Mouse (Mus musculus) c-Kit-positive CD71-positive TER-119-negative erythroid progenitor cells, embryonic 14.5 days (primary cell): Measurements from ENCODE around the gene 1600014C10Rik.

Experiments used
- DNase-seq: peaks from one replicate; pipeline ENCODE4 v3.0.0-alpha.2; 2013; ENCODE audit warnings: low read depth

Gene 1600014C10Rik

DNA sequence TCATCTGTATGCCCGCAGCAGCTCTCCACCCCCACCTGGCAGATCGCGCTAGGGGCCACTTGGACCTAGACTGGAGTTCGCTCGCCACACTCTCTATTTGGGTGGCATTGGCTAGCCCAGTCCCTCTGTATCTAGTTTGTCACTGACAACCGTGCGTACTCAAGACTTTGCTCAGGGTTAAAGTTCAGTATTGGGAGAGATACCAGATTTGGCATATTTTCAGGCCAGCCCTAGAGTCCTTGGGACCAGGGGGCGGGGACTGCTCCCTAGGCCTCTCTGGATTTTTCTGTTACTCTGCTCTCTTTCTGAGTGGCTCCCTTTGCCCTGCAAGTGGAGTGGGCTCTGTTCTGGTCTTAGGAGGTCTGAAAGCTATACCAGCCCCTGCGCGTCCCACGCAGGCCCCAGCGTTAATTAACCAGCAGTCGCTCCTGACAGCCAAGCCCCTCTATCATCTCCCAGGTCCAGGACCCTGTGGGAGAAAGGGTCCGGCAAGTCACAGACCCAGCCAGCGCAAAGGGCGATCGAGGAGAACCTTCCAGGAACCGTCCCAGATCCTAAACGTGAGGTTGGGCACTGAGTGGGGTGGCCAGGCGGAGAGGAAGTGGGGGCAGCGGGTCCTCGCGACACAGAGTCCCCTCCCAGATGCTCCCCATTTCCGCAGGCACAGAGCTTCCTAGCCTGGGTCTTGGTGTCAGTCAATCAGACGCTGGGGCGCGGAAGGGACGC is at the start of gene 1600014C10Rik:
Gene 1600014C10Rik, plus strand, starts transcription at position 256 of the 726 bp plus-strand sequence.
- DNase-seq: peak; percentile 53

DNA sequence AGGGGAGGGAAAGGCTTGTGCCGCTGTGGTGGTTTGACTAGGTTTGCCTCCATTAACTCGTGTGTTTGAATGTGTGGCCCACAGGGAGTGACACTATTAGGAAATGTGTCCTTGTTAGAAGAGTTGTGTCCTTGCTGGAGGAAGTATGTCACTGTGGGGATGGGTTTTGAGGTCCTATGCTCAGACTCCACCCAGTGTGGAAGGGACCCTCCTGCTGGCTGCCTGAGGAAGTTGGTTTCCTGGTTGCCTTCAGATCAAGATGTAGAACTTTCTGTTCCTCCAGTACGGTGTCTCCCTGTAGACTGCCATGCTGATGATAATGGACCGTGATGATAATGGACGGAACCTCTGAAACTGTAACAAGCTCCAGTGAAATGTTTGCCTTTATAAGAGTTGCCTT is 48.5 kb upstream of the 1600014C10Rik start:
- no peak for DNase-seq

DNA sequence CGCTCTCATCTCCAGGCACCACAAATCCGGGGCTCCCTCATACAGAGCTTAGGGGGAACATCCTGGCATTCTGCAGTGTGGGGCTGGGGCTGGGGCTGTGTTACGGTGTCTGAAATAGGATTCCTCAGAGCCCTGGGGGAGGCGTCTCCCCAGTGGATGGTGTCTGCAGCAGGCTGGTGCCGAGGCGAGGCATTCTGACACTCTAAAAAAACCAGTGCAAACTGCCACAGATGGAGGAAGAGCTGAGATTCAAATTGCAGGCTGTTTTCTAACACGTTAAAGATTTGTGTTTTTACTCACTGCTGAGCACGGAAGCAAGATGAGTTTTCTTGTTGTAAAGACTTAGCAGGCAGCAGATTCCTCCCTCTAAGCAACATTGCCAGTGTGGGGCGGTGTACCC is 42.7 kb upstream of the 1600014C10Rik start:
- no peak for DNase-seq

DNA sequence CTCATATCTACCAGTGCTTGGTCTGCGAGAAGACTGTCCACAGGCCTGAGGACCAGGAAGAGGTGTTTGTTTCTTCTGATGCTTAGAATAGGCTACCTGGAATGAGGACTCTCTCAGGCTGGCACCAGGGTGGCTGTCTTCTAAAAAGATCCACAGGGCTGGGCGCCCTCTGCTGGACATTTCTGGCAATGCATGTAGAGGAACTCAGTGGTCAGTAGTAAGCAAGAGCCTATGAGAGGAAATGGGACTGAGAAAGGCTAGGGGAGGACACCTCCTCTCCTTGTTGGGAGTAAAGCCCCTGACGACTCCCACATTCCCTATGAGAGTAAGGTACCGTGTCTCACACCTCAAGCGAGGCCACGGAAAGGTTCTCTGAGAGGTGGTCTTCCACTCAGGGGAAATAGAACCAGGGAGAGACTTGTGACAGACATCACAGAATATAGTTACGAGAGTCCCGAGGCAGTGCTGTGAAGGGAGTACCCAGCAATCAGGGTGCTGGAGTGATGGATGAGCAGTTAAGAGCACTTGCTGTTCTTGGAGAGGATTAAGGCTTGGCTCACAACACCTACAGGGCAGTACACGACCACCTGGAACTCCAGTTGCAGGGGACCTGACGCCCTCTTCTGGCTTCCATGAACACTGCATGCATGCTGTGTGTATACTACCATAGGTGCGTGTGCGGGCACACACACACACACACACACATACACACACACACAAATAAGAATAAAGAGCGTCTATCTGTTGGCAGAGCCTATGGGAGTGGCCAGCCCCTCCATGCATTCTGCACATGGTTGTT is 41.1 kb upstream of the 1600014C10Rik start:
- DNase-seq: peak; percentile 71

DNA sequence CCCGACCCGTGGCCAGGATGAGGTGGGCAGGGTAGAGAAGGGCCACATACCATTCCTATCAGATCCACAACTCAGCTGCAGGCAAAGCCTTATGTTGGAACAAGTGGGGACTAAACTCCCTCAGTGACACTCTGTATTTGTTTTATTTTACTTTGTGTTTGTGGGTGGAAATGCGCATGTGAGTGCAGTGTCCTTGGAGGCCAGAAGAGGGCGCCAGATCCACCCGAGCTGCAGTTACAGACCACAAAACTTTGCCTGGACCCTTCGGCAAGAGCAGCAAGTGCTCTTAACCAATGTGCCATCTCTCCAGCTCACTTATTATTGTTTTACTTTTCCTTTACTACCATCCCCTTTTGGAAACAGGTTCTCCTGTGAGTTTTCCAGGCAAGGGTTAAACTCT is 35.5 kb upstream of the 1600014C10Rik start:
- DNase-seq: no peak

DNA sequence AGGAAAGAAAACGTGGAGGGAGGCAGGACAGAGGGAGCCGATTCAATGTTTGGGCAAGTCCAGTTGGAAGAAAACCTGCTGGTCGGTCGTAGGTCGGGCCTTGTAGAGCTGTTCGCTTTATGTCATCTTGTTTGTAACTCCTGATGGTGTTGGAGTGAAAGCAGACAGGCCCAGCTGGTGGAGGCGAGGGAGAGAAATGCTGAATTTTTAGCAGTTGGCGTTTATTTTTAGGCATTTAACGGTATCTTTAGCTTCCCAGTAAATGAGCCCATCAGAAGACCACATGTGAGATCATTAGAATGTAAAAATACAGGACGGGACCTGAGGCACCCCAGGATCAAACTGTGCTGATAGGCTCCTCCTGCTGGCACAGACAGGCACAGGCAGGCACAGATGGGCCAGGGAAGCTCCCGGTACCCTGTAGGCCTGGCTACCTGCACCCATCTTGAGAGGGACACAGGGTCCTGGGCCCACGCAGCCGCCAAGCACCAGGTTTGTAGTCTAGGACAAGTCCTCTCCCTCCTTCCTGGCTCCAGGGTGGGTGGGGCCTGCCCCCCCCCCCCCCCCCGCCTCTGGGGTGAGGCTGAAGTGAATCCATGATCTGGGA is 31.2 kb upstream of the 1600014C10Rik start:
- no peak for DNase-seq

DNA sequence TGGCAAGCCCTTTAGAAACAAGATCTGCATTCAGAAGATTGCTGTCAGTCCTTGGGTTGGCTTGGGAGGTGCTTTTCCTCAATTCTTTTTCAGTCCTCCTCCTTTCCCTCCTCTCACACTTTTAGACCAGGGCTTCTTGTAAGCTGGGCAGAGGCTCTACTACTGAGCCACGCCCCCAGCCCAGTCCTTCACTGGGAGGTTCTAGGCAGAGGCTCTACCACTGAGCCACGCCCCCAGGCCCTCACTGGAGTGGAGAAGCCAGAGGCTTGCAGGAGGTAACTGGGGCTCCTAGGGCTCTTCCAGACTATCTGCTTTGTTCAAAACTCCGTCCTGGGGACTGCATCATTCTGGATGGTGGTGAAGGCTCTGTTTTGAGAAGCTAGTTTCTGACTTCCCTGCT is 30.4 kb upstream of the 1600014C10Rik start:
- no peak for DNase-seq

DNA sequence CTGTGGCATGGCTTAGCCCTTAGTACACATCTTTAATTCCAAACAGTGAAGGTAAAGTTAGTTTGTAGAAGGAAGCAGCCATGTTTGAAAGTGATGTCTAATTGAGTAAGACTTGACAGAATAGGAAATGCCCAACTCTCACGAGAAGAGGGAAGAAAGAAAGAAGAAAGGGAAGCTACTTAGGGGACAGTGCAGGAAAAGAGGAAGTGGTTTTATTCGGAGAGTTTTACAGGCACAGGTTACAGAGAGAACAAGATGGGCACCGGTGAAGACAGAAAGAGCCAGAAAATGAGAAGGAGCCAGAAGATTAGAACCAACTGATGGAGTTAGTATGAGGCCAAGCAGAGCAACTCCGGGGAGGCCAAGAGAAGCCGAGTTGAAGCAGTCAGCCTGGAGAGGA is 27.2 kb upstream of the 1600014C10Rik start:
- DNase-seq: no peak

DNA sequence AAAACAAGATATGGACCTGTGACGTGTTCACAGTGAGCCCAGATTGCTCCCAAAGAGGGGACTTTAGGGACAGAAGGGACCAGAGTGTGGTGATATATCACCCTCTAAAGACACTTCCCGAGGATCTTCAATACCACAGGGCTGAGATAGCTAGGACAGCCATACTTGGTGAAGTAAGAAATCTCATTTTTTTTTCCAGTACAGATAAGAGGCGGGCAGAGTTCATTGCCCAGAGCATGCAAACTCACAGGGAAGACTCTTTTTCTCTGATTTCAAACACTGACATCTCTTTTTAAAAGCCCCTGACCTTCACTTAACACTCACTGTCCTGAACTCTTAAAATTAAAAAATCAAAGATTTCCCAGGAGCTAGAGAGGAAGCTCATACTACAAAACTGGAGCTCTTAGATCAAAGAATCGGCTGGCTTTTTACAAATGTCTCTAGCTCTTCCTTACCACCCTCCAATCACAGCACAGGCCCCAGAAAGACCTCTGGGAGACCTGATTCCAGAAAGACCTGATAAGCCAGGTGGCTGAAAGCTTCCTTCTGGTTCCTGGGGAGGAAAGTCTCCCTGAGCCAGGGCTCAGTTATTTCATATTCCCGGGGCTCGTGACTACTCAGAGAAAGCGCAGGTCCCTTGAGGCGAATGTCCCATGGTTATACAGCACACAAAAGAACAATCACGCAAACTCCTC is 24.1 kb upstream of the 1600014C10Rik start:
- DNase-seq: no peak

DNA sequence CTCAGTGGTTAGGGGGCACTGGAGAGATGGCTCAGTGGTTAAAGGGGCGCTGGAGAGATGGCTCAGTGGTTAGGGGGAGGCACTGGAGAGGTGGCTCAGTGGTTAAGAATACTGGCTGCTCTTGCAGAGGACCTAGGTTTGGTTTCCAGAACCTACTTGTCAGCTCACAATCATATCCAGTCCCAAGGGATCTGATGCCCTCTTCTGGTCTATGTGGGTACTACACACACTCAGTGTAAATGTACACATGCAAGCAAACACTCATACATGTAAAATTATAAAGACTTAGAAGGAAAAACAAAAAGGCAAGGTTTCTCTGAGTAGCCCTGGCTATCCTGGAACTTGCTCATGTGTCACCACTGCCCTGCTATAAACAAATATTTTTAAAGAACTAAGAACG is 21.6 kb upstream of the 1600014C10Rik start:
- DNase-seq: no peak

DNA sequence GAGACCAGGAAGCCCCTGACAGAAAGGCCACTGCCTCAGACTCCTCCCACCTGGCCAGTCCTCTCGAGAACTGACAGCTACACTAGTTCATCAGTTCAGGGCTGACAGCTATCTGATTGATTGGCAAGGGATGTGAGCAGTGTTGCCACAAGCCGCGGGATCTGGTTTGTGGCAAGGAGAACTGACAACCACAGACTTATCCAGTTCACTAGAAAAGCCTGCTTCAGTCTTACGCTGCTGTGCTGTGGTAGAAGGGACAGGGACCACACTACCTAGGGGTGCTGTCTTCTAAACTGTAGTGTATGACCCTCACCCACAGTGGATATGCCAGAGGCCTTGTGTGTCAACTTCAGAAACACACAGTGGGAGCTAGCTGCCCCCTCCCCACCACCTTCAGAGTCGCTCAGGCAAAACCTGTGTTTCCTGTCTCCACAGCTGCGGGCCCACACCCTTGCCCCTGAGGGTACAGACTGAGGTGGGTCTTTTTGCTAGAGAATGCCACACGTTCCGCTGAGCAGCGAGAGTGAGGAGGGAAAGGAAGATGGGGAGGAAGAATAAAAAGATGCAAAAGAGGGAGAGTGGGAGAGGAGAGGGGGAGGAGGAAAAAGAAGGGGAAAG is 19.5 kb upstream of the 1600014C10Rik start:
- no peak for DNase-seq

DNA sequence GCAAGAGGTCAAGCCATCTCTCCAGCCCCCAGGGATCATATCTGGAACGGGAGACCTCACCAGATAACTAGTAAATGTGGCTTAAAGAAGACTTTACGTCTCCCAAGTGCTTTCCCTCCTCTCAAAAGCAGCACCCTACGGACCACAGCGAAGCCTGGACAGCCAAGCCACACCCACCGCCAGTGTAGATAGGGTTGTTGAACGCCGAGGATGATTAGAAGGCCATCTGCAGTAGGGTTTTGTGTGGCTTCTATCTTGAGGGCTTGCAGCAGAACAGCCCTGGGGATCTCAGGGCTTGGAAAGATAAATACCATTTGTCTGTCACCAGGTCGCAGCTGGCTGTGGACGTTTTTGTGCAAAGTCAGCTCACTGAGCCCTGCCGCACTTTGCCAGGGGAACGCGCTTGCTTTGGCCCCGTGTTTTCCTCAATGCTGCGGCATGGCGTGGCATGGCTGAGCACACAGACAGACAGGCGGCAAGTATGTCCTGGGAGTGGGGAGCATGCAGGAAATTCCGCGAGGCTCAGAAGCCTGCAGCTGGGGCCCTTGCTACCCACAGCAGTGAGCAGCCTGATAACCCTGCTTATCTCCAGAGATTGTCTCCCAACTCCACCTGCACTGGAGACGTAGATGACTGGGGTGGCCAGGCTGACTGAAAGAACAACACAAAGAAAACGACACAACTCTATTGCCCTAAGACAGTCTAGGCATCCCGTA is 15.9 kb upstream of the 1600014C10Rik start:
- no peak for DNase-seq

DNA sequence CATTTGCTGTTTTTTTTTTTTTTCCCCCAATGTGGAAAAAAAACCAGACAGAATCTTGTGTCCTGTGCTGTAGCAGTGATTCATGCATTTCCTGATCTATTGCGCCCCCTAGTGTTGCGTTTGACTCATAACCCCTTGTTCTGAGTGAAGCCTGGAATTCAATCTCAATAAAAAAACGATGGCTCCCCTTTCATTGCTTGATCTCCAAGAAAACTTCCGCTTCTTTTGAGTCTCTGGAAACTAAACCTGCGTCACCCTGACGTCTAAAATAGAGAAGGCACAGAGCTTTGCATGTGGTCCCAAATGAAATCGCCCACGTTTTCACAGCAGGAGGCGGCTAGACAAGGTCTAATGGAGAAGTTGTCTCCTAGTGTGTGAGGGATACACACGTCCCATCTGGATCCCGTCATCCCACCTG is 15.3 kb upstream of the 1600014C10Rik start:
- DNase-seq: no peak

DNA sequence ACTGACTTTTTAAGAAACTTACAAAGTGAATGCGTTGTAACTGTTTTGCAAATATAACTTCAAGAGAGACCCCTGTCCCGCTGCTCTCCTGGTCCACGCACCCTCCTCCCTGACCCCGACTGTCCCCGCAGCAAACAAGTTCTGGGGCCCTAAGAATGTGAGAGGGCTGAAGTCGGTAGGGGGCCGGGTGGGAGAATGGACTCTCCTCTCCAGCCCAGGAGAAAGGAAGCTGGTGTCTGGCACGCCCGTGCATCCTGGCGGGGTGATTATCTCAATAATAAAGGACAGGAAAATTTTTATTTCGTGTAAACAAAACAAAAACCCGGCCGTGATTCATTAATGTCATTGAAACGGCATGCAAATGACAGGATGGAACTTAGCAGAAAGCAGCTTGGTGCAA is 9.1 kb upstream of the 1600014C10Rik start:
- no peak for DNase-seq

DNA sequence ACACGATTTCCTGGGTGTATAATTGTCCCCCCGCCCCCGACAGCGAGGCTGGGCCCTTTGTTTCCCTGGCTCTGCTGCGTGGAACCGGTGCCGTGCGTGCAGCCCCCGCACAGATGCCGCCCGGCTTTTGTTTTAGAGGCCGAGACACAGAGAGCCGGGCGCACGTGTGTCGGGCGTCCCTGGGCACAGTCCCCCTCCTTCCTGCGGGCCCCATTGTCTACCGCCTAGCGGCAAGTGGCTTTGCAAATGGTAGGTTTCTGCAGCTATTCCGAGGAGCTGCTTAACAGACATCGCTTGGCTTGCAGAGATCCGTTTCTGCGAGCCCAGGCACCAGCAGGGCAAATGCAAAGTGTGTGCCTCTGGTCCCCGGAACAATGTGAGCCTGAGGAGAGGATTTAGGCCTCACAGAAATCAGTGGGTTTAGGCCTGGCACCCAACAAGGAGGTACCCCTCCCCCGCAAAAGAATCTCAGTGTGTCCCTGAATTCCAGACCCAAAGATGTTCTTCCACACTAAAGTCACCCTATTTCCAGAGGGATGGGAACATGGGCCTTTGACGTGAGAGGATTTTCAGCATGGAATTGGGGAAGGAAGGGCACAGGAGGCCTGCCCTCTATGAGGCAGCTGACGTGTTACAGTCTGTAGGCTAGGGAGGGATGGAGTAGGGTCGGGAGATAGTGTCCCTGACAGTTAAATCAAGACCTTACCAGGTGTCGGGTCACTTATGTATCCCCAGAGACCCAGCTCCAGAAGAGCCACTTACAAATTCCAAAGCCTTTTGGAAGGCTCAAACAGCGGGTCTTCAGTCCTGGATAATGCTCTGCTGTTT is 8.5 kb upstream of the 1600014C10Rik start:
- DNase-seq: no peak

DNA sequence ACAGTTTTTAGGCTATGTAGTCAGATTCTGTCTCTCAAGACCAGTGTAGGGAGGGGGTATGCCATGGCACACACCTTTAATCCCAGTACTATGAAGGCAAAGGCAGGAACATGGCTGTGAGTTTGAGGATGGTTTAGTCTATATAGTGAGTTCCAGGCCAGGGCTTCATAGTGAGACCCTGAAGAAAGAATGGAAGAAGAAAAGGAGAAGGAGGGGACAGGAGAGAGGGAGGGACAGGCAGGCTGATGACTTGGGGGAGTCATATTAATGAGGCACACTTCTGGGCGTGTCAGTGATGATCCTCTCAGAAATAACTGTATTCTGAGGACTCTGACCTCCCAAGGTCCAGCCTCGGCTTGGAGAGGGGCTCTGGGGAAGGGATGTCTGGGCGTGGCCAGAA is 7.0 kb upstream of the 1600014C10Rik start:
- DNase-seq: no peak

DNA sequence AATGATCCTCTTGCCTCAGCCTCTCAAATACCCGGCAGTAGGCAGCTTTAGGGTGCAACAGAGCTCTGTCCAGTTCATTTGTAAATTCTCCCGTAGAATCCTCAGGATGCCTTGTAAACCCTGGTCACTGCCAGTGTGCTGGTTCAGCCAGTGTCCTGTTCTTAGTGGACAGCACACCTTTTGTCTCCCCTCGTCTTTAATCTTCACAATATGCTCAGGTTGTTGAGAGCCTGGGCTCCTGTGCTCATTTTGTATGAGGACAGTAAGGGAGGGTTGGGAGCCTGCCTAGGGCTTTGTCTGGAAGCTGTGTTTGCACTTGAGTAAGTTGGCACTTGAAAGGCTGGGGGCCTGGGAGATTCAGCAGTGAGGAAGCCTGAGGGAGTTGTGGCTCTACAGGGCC is 3.1 kb upstream of the 1600014C10Rik start:
- no peak for DNase-seq

DNA sequence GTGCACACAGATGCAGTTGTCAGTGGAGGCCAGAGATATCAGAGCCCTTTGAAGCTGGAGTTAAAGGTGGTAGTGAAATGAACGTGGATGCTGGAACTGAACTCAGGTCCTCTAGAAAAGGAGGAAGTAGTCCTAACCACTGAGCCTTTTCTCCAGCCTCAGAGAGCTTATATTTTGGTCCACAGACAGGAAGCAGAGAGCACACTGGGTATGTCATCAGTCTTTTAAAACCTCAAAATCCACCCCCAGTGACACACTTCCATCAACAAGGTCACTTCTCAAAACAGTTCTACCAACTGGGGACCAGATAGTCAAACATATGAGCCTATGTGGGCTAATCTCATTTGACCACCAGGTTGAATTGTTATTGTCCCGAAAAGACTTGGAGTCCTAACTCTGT is 1.7 kb upstream of the 1600014C10Rik start:
- DNase-seq: no peak

DNA sequence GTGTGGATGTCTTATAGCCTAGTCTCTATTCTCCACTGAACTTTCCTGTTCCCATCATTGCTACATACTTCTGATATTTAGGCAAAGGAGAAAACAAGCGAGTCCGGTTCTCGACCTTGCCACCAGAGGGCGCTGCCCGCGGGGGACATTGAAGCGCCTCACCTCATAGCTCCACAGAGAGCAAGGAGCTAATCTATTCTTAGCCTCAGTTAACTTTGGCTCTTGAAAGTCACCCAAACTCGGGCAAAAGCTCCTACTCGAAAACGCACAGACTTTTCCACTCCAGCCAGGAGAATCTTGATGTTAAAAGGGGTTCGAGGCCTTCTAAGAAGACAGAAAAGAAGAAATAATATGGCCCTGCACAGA is 438 bp upstream of the 1600014C10Rik start:
- peak; percentile 83 for DNase-seq

DNA sequence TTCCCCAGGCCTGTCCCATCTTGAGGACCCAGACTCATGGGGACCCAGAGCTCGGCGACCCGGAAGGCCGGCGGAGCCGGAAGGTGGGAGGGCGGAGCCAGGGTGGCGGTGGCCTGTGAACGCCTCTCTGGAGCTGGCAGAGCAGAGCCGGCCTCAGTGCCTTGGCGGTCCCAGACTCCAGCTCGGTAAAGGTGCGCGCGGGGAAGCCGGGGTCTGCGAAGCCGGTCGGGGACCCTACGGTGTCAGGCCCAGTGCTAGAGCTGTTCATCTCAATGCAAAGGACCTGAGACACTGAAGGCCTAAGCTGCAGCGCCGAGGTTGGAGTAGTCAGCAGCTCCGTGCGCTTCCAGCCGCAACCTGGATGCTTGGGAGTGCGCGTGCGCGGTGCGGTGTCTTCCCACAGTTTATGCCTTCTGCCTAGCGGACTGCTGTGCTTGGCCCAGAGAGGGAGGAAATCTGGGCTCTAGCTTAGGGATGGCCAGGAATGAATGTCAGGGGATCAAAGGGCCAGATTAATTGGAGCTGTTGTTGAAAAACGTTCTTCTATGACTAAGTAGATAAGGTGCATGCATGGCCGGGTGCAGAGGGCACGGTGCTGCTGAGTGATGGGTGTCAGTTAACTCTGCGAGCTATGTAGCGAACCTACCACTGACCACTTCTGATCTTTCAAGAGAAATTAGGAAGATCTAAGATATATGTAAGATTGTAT is 846 bp downstream of the 1600014C10Rik start:
- DNase-seq: peak; percentile 62
